Mouse (Mus musculus) myocyte (in vitro differentiated cells): ENCODE results near the gene Rimbp3. TPM values are rescaled to one million over a fixed set of nuclear protein-coding genes. Genes with fewer than 3 reads are reported as not detected.
A peak's percentile ranks its signal among the peaks of the same experiment; 100 is the strongest.

ENCODE experiments used
- H3K27me3 ChIP-seq: one replicate; pipeline ENCODE4 v1.6.1; 2011; ENCODE audit not compliant: control insufficient read depth, insufficient read depth, insufficient read length
- H3K36me3 ChIP-seq: one replicate; pipeline ENCODE4 v1.6.1; 2011; ENCODE audit not compliant: control insufficient read depth, insufficient read depth
- H3K4me2 ChIP-seq: one replicate; pipeline ENCODE4 v1.6.1; 2011; ENCODE audit warnings: low read depth, control low read depth
- H3K4me3 ChIP-seq: one replicate; pipeline ENCODE4 v1.5.1; 2011; ENCODE audit warnings: mild to moderate bottlenecking, control low read depth, moderate library complexity
- H3K79me2 ChIP-seq: one replicate; pipeline ENCODE4 v1.6.1; 2011; ENCODE audit not compliant: control insufficient read depth, insufficient read depth
- H3ac ChIP-seq: one replicate; pipeline ENCODE4 v1.6.1; 2011; ENCODE audit not compliant: control insufficient read depth, insufficient read length
- CEBPB ChIP-seq: IDR thresholded peaks from 2 replicates; pipeline ENCODE4 v1.6.1; 2011; ENCODE audit warnings: mild to moderate bottlenecking, moderate library complexity; ENCODE audit not compliant: poor library complexity, insufficient read depth, severe bottlenecking
- E2F4 ChIP-seq: IDR thresholded peaks from one replicate; pipeline ENCODE4 v1.6.1; 2011; ENCODE audit warnings: mild to moderate bottlenecking, control low read depth, moderate library complexity; ENCODE audit not compliant: insufficient read depth
- MAX ChIP-seq: IDR thresholded peaks from one replicate; pipeline ENCODE4 v1.6.1; 2011; ENCODE audit warnings: low read depth, mild to moderate bottlenecking, control low read depth
- MYOD1 ChIP-seq, 3 experiments: IDR thresholded peaks; one replicate each; pipeline ENCODE4 v1.6.1; 2011; ENCODE audit warnings: control low read depth in 2 of 3, low read depth in 2 of 3, mild to moderate bottlenecking in 2 of 3, moderate library complexity in 1 of 3; ENCODE audit not compliant: insufficient read length in 2 of 3, control insufficient read depth in 1 of 3
- MYOG ChIP-seq, 3 experiments: IDR thresholded peaks; one replicate each; pipeline ENCODE4 v1.6.1; 2011; ENCODE audit warnings: control low read depth in 2 of 3, low read depth in 2 of 3, mild to moderate bottlenecking in 2 of 3; ENCODE audit not compliant: insufficient read length in 2 of 3, control insufficient read depth in 1 of 3, insufficient read depth in 1 of 3
- POLR2A ChIP-seq: IDR thresholded peaks from one replicate; pipeline ENCODE4 v1.6.1; 2011; ENCODE audit warnings: low read depth, mild to moderate bottlenecking, control low read depth, moderate library complexity; ENCODE audit not compliant: insufficient read length
- POLR2AphosphoS2 ChIP-seq: IDR thresholded peaks from one replicate; pipeline ENCODE4 v1.6.1; 2011; ENCODE audit warnings: low read depth, control low read depth; ENCODE audit not compliant: insufficient read length
- REST ChIP-seq: IDR thresholded peaks from one replicate; pipeline ENCODE4 v1.6.1; 2011; ENCODE audit warnings: mild to moderate bottlenecking, control low read depth, moderate library complexity; ENCODE audit not compliant: insufficient read depth, insufficient read length
- SRF ChIP-seq: IDR thresholded peaks from one replicate; pipeline ENCODE4 v1.6.1; 2011; ENCODE audit warnings: low read depth; ENCODE audit not compliant: control insufficient read depth, insufficient read length
- TCF12 ChIP-seq: IDR thresholded peaks from one replicate; pipeline ENCODE4 v1.6.1; 2011; ENCODE audit warnings: mild to moderate bottlenecking, control low read depth; ENCODE audit not compliant: poor library complexity, insufficient read depth, severe bottlenecking
- TCF3 ChIP-seq: IDR thresholded peaks from one replicate; pipeline ENCODE4 v1.6.1; 2011; ENCODE audit warnings: low read depth, control low read depth; ENCODE audit not compliant: insufficient read length
- USF1 ChIP-seq: IDR thresholded peaks from one replicate; pipeline ENCODE4 v1.6.1; 2011; ENCODE audit warnings: low read depth, mild to moderate bottlenecking, control low read depth, moderate library complexity
- polyA plus RNA-seq: library from polyadenylated mRNA; unstranded; fragments of >200 nt; fragmentation: generic; extraction: Trizol; gene quantifications from one replicate; pipeline ENCODE4 v1.2.1, GENCODE M21; 2012; ENCODE audit warnings: missing spikeins

Gene Rimbp3
- polyA plus RNA-seq, 1 experiment = 0.07 TPM

GRCm38 (mm10) chr16:17255270-17255669, 46.9 kb downstream of the Rimbp3 start:
- Histone ChIP-seq H3K36me3 (no peaks in the 10 kb centered on the region), H3K4me3 (no peak overlapping the region), H3ac (no peak overlapping the region), H3K4me2 (no peak overlapping the region), H3K27me3 (no peaks in the 10 kb centered on the region), H3K79me2 (peaks cover 5% of the 10 kb centered on the region)
- TF ChIP-seq MYOD1 (IDR thresholded peaks at IDR 0.05; ENCODE audit: control insufficient read depth in 1 of 3, insufficient read length in 2 of 3, low read depth in 2 of 3) (peak in 2 of 3 experiments; percentile 88), REST (no peak), SRF (no peak), TCF12 (peak; percentile 28), TCF3 (peak; percentile 25), MYOG (IDR thresholded peaks at IDR 0.05; ENCODE audit: control insufficient read depth in 1 of 3, insufficient read depth in 1 of 3, insufficient read length in 2 of 3, low read depth in 2 of 3) (peak; percentile 47 to 94 (median 85))

GRCm38 (mm10) chr16:17257359-17257821, 49.0 kb downstream of the Rimbp3 start:
- Histone ChIP-seq H3K4me2 (no peak overlapping the region), H3K27me3 (no peaks in the 10 kb centered on the region), H3ac (no peak overlapping the region), H3K36me3 (no peaks in the 10 kb centered on the region), H3K4me3 (no peak overlapping the region), H3K79me2 (no peaks in the 10 kb centered on the region)
- TF ChIP-seq TCF3 (no peak), SRF (no peak), USF1 (no peak), MYOG (IDR thresholded peaks at IDR 0.05; ENCODE audit: control insufficient read depth in 1 of 3, insufficient read depth in 1 of 3, insufficient read length in 2 of 3, low read depth in 2 of 3) (no peak), POLR2AphosphoS2 (no peak), MAX (no peak), E2F4 (no peak), REST (no peak), MYOD1 (IDR thresholded peaks at IDR 0.05; ENCODE audit: control insufficient read depth in 1 of 3, insufficient read length in 2 of 3, low read depth in 2 of 3) (no peak), POLR2A (no peak), CEBPB (no peak), TCF12 (no peak)

GRCm38 (mm10) chr16:17258917-17259316, 50.5 kb downstream of the Rimbp3 start:
- Histone ChIP-seq H3K36me3 (no peaks in the 10 kb centered on the region), H3ac (no peak overlapping the region), H3K4me2 (no peak overlapping the region), H3K4me3 (no peak overlapping the region), H3K79me2 (no peaks in the 10 kb centered on the region), H3K27me3 (no peaks in the 10 kb centered on the region)
- TF ChIP-seq POLR2A = no peak
- no peak for TF ChIP-seq CEBPB
- no peak for TF ChIP-seq MAX
- no peak for TF ChIP-seq REST
- no peak for TF ChIP-seq SRF
- no peak for TF ChIP-seq TCF3
- no peak for TF ChIP-seq POLR2AphosphoS2
- no peak for TF ChIP-seq MYOD1 (IDR thresholded peaks at IDR 0.05; ENCODE audit: control insufficient read depth in 1 of 3, insufficient read length in 2 of 3, low read depth in 2 of 3)
- TF ChIP-seq E2F4 = no peak
- TF ChIP-seq USF1 = no peak
- TF ChIP-seq TCF12 = no peak
- no peak for TF ChIP-seq MYOG (IDR thresholded peaks at IDR 0.05; ENCODE audit: control insufficient read depth in 1 of 3, insufficient read depth in 1 of 3, insufficient read length in 2 of 3, low read depth in 2 of 3)

- H3ac ChIP-seq = no peak overlapping the region
- no peaks in the 10 kb centered on the region for H3K36me3 ChIP-seq
- H3K4me3 ChIP-seq = no peak overlapping the region
- TF ChIP-seq E2F4 (no peak), MAX (no peak), MYOD1 (IDR thresholded peaks at IDR 0.05; ENCODE audit: control insufficient read depth in 1 of 3, insufficient read length in 2 of 3, low read depth in 2 of 3) (no peak), TCF12 (no peak), TCF3 (no peak)
- no peaks in the 10 kb centered on the region for H3K79me2 ChIP-seq
- H3K27me3 ChIP-seq = no peaks in the 10 kb centered on the region
- no peak overlapping the region for H3K4me2 ChIP-seq
Observed at GRCm38 (mm10) chr16:17261341-17261740, 52.9 kb downstream of the Rimbp3 start.

Other genes starting within 250 kb of the Rimbp3 start
- 66.7 TPM for gene Mapk1, start 225.2 kb upstream of the Rimbp3 start, polyA plus RNA-seq
- 2.7 TPM for gene Ypel1, start 138.9 kb upstream of the Rimbp3 start, polyA plus RNA-seq
- gene Ppil2, start 97.3 kb upstream of the Rimbp3 start, polyA plus RNA-seq = 48.5 TPM
- 13.5 TPM for gene 2610318N02Rik, start 83.4 kb upstream of the Rimbp3 start, polyA plus RNA-seq
- gene Sdf2l1, start 76.2 kb upstream of the Rimbp3 start, polyA plus RNA-seq = 17.3 TPM
- gene Ydjc, start 64.0 kb upstream of the Rimbp3 start, polyA plus RNA-seq = 8.2 TPM
- 0.17 TPM for gene Ccdc116, start 61.4 kb upstream of the Rimbp3 start, polyA plus RNA-seq
- gene Ube2l3, start 6.0 kb upstream of the Rimbp3 start, polyA plus RNA-seq = 124 TPM
- gene Hic2, start 25.0 kb downstream of the Rimbp3 start, polyA plus RNA-seq = 1.1 TPM
- 2.7 TPM for gene Tmem191c, start 67.5 kb downstream of the Rimbp3 start, polyA plus RNA-seq
- gene Serpind1, start 122.8 kb downstream of the Rimbp3 start, polyA plus RNA-seq = 0.10 TPM
- 12.0 TPM for gene Snap29, start 197.4 kb downstream of the Rimbp3 start, polyA plus RNA-seq
- 37.8 TPM for gene Pi4ka, start 197.7 kb downstream of the Rimbp3 start, polyA plus RNA-seq
- gene Crkl, start 243.4 kb downstream of the Rimbp3 start, polyA plus RNA-seq = 14.8 TPM